Mouse (Mus musculus) forebrain, embryonic 15.5 days (tissue): Measurements from ENCODE around the gene Rasgrp1. TPM values are rescaled to one million over a fixed set of nuclear protein-coding genes. Genes with fewer than 3 reads are reported as not detected.

Experiments used
- ATAC-seq: fragments of 200-750 bp; cut with Nextera tagmentation; replicated peaks from 2 replicates; pipeline ENCODE4 v1.8.0; 2017; ENCODE audit warnings: mild to moderate bottlenecking, moderate TSS enrichment, moderate library complexity
- H3K27ac ChIP-seq: fragments of 300-500 bp; sonication (generic); replicated peaks from 2 replicates; pipeline ENCODE4 v1.5.1; 2015; ENCODE audit warnings: mild to moderate bottlenecking, inconsistent platforms
- H3K27me3 ChIP-seq: fragments of 300-500 bp; sonication (generic); 2 replicates; pipeline ENCODE4 v1.6.1; 2015; ENCODE audit warnings: inconsistent platforms
- H3K36me3 ChIP-seq: fragments of 300-500 bp; sonication (generic); 2 replicates; pipeline ENCODE4 v1.6.1; 2015; ENCODE audit warnings: mild to moderate bottlenecking, inconsistent platforms
- H3K4me1 ChIP-seq: fragments of 300-500 bp; sonication (generic); 2 replicates; pipeline ENCODE4 v1.6.1; 2015; ENCODE audit warnings: inconsistent platforms
- H3K4me2 ChIP-seq: fragments of 300-500 bp; sonication (generic); replicated peaks from 2 replicates; pipeline ENCODE4 v1.6.1; 2015; ENCODE audit warnings: mild to moderate bottlenecking, inconsistent platforms
- H3K4me3 ChIP-seq: fragments of 300-500 bp; sonication (generic); 2 replicates; pipeline ENCODE4 v1.5.1; 2015; ENCODE audit warnings: mild to moderate bottlenecking, inconsistent platforms
- H3K9ac ChIP-seq: fragments of 300-500 bp; sonication (generic); replicated peaks from 2 replicates; pipeline ENCODE4 v1.6.1; 2015; ENCODE audit warnings: mild to moderate bottlenecking, inconsistent platforms
- H3K9me3 ChIP-seq: fragments of 300-500 bp; sonication (generic); 2 replicates; pipeline ENCODE4 v1.6.1; 2016; ENCODE audit warnings: inconsistent platforms
- WGBS: fragments of 180-500 bp; shearing (Covaris S2); methylation state at CpG from one replicate; pipeline ENCODE4 v1.1.7; 2015; ENCODE audit warnings: mixed read lengths; 5-methylcytosine and 5-hydroxymethylcytosine counted together
- polyA plus RNA-seq: library from polyadenylated mRNA; unstranded; fragments of >200 nt; fragmentation: Nextera tagmentation; extraction: Ambion mirVana; gene quantifications from 2 replicates; pipeline ENCODE4 v1.2.1, GENCODE M21; 2015

The Rasgrp1 gene
- polyA plus RNA-seq, 1 experiment from 2014 or later, result 4.3 TPM

DNA sequence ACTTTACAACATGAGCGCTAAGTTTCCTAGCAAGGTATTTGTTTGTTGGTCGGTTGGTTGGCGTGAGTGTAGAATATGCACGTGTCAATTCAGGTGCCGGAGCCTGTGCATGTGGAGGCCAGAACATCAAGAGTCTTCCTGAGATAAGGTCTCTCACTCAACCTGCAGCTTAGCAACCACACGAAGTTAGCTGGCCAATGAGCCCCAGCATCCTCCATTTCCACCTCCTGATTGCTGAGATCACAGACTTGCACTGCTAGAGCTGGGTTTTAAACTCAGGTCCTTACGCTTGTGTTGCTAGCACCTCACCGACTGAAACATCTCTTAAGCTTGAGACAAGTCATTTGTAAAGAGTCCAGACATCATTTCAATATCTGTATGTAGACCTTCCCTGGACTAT is 20.4 kb downstream of the Rasgrp1 start:
- ATAC-seq, result no peak
- no peak overlapping the region for H3K9ac ChIP-seq
- no peaks in the 10 kb centered on the region for H3K36me3 ChIP-seq
- 89% methylated on average over 8 of the region's 8 CpGs for WGBS
- H3K4me1 ChIP-seq, result no peaks in the 10 kb centered on the region
- no peaks in the 10 kb centered on the region for H3K9me3 ChIP-seq
- no peak overlapping the region for H3K27ac ChIP-seq
- H3K27me3 ChIP-seq, result no peaks in the 10 kb centered on the region
- H3K4me3 ChIP-seq, result no peak overlapping the region
- no peak overlapping the region for H3K4me2 ChIP-seq

- no peaks in the 10 kb centered on the region for H3K36me3 ChIP-seq
- no peaks in the 10 kb centered on the region for H3K4me1 ChIP-seq
- no peak overlapping the region for H3K27ac ChIP-seq
- H3K27me3 ChIP-seq, result no peaks in the 10 kb centered on the region
- WGBS, result 83% methylated on average over 3 of the region's 3 CpGs
- no peak for ATAC-seq
- no peak overlapping the region for H3K4me3 ChIP-seq
- H3K4me2 ChIP-seq, result no peak overlapping the region
- no peaks in the 10 kb centered on the region for H3K9me3 ChIP-seq
- no peak overlapping the region for H3K9ac ChIP-seq
Observed at GRCm38 (mm10) chr2:117321231-117321630, 21.6 kb downstream of the Rasgrp1 start.

DNA sequence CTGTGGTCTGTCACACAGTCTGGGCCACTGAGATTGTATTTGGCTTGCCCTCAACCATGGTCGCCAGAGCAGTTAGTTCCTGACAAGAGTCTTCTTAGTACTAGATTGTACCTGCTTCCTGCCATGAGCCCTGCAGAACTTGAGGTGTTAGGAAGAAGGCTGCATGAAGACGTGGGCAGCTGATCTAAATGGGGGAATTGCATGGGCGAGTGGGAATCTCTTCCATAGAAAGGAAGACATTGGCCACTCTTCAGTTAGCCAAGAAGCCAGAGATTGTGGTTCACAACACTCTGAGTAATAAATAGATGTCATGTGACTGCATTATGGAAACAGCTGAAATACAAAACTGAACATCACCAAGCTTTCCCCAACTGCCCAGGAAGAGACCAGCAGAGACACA is 23.8 kb downstream of the Rasgrp1 start:
- ATAC-seq, result no peak
- 87% methylated on average over 3 of the region's 3 CpGs for WGBS
- H3K27me3 ChIP-seq, result no peaks in the 10 kb centered on the region

DNA sequence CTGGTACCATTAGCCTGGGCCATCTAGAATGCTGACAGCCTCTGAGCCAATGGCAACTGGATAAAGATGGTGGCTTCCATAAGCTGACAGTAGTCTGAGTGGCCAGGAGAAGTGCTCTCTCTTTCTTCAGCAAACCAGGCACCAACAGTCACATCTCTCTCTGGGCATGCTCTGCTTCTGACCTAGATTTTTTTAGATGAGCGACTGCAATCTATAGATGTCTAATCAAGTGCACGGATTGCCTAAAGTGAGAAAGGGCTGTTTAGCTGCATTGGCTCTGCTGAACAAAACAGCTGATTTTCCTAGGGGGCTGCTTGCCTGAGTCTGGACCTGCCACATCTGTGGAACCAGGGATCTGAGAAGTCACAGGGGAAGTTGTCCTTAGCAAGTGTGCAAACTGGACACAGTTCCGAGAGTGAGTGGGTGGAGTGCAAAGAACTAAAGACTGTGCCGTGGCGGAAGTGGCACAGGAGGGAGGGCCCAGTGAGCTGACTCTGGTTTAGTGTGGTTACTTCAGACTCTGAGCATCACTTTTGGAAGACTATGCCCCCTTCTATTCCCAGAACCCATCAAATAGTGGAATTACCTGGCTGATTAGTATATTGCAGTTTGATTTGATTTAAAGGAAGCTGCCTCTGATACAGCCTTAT is 29.1 kb downstream of the Rasgrp1 start:
- no peak overlapping the region for H3K4me3 ChIP-seq
- no peak overlapping the region for H3K9ac ChIP-seq
- H3K4me1 ChIP-seq, result peaks cover 7% of the 10 kb centered on the region
- no peak for ATAC-seq
- H3K9me3 ChIP-seq, result no peaks in the 10 kb centered on the region
- WGBS, result 59% methylated on average over 5 of the region's 5 CpGs
- no peak overlapping the region for H3K4me2 ChIP-seq
- no peaks in the 10 kb centered on the region for H3K36me3 ChIP-seq
- no peaks in the 10 kb centered on the region for H3K27me3 ChIP-seq
- 0 out of 2 replicates have a peak overlapping the region, but pooled peaks have one; percentile 13 for H3K27ac ChIP-seq

More for the DNA sequence above, 23.8 kb downstream of the Rasgrp1 start:
- H3K27ac ChIP-seq, result no peak overlapping the region
- no peaks in the 10 kb centered on the region for H3K9me3 ChIP-seq
- no peak overlapping the region for H3K4me3 ChIP-seq
- H3K4me2 ChIP-seq, result no peak overlapping the region
- no peaks in the 10 kb centered on the region for H3K36me3 ChIP-seq
- no peak overlapping the region for H3K9ac ChIP-seq
- H3K4me1 ChIP-seq, result no peaks in the 10 kb centered on the region

DNA sequence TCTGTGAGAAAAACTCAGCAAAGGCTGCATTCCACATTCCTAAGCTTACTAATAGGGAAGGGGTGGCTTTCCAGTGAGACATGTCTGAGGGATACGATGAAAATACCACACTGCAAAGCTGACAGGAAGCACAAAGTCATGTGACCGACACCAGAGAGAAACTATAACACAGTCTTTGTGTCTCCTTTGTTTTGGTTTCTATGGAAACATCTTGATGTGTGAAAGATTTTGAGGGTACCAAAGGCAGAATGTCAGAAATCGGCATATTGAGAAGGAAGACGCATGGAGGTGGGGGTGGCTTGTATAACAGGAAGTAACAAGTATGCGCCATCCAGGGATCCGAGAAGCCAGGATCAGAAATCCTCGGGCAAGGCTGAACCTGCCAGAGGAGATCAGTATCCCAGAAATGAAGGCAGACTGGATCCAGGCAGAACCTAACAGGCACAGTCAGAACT is 30.3 kb downstream of the Rasgrp1 start:
- peak; percentile 85 for ATAC-seq
- no peak overlapping the region for H3K4me2 ChIP-seq
- no peaks in the 10 kb centered on the region for H3K27me3 ChIP-seq
- peak overlapping the region; percentile 66 for H3K27ac ChIP-seq
- H3K9ac ChIP-seq, result no peak overlapping the region
- peaks cover 7% of the 10 kb centered on the region for H3K4me1 ChIP-seq
- no peaks in the 10 kb centered on the region for H3K9me3 ChIP-seq
- no peak overlapping the region for H3K4me3 ChIP-seq
- 47% methylated on average over 7 of the region's 7 CpGs for WGBS
- no peaks in the 10 kb centered on the region for H3K36me3 ChIP-seq

GRCm38 (mm10) chr2:117312030-117312429 is 30.8 kb downstream of the Rasgrp1 start:
- H3K36me3 ChIP-seq, result no peaks in the 10 kb centered on the region
- H3K27ac ChIP-seq, result peak overlapping the region; percentile 66
- H3K9ac ChIP-seq, result no peak overlapping the region
- H3K4me1 ChIP-seq, result peaks cover 7% of the 10 kb centered on the region
- WGBS, result 51% methylated on average over 2 of the region's 2 CpGs
- H3K9me3 ChIP-seq, result no peaks in the 10 kb centered on the region
- no peak; the same call in 1 of the 2 replicates for ATAC-seq
- no peak overlapping the region for H3K4me3 ChIP-seq
- no peaks in the 10 kb centered on the region for H3K27me3 ChIP-seq
- H3K4me2 ChIP-seq, result no peak overlapping the region

DNA sequence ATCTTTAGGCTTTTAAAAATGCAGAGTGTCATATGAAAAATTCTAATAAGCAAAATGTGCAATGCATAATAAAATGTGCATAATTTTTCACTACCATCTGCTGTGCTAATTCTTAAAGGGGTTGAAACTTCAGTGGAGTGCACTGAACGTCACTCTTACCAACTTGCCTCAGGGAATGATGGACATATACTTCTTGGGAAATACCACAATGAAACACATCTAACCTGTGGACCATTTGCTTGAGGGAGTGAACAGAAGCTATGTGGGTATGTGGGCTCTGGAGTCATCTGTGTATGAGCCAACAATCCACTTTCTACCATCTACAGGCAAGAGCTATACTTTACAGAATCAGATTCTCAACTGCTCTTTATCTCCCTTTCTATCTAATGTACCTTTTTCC is 31.5 kb downstream of the Rasgrp1 start:
- no peak overlapping the region for H3K27ac ChIP-seq
- ATAC-seq, result peak; percentile 39; the same call in 1 of the 2 replicates
- WGBS, result 49% methylated on average over 1 of the region's 1 CpGs
- H3K9ac ChIP-seq, result no peak overlapping the region
- H3K9me3 ChIP-seq, result no peaks in the 10 kb centered on the region
- H3K4me1 ChIP-seq, result peaks cover 7% of the 10 kb centered on the region
- no peaks in the 10 kb centered on the region for H3K36me3 ChIP-seq
- H3K27me3 ChIP-seq, result no peaks in the 10 kb centered on the region
- no peak overlapping the region for H3K4me3 ChIP-seq
- H3K4me2 ChIP-seq, result no peak overlapping the region

DNA sequence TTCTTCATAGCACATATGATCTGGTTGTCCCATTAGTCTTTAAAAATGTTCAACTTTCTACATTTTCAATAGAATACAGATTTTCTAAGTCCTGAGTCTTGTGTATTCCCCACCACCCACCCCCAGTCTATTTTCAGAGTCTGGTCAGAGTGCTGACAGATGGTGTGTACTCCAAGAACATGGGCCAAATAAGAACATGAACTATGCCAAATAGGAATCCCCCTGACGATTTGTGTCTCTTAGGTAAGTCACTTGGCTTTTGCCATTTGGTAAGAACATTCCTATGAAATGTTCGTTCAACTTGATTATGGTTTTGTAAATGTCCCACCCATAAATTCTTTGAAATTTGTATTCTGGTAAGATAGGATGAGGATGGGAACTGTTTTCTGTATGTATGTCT is 33.8 kb downstream of the Rasgrp1 start:
- Histone ChIP-seq H3K4me2 (no peak overlapping the region), H3K27ac (no peak overlapping the region), H3K4me3 (no peak overlapping the region), H3K9me3 (no peaks in the 10 kb centered on the region), H3K36me3 (no peaks in the 10 kb centered on the region), H3K4me1 (peaks cover 7% of the 10 kb centered on the region), H3K9ac (no peak overlapping the region), H3K27me3 (no peaks in the 10 kb centered on the region)
- 76% methylated on average over 2 of the region's 2 CpGs for WGBS
- no peak for ATAC-seq

GRCm38 (mm10) chr2:117307959-117308358 is 34.8 kb downstream of the Rasgrp1 start:
- Histone ChIP-seq H3K4me2 (no peak overlapping the region), H3K4me1 (peaks cover 7% of the 10 kb centered on the region), H3K4me3 (no peak overlapping the region), H3K9ac (no peak overlapping the region), H3K9me3 (no peaks in the 10 kb centered on the region), H3K36me3 (no peaks in the 10 kb centered on the region), H3K27me3 (no peaks in the 10 kb centered on the region), H3K27ac (no peak overlapping the region)
- 94% methylated on average over 3 of the region's 3 CpGs for WGBS
- ATAC-seq, result no peak

DNA sequence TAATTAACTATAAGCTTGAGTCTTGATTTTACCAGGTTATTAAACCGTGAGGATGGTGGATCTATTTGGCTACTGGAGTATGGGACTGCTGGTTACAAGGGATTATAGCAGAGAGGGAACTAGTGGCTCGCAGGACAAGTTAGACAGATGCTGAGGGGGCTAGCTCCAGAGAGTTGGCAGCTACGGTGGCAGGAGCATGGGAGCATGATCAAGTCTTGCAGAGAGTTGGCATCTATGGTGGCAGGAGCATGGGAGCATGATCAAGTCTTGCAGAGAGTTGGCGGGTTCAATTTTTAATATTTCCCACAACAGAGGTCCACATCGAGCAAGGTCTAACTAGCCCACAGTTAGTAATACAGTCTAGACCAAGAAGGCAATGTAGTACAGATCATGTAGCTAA is 37.9 kb downstream of the Rasgrp1 start:
- Histone ChIP-seq H3K9ac (no peak overlapping the region), H3K27me3 (no peaks in the 10 kb centered on the region), H3K9me3 (no peaks in the 10 kb centered on the region), H3K4me3 (no peak overlapping the region), H3K27ac (no peak overlapping the region), H3K4me1 (no peaks in the 10 kb centered on the region), H3K36me3 (no peaks in the 10 kb centered on the region), H3K4me2 (no peak overlapping the region)
- 90% methylated on average over 5 of the region's 5 CpGs for WGBS
- no peak for ATAC-seq

DNA sequence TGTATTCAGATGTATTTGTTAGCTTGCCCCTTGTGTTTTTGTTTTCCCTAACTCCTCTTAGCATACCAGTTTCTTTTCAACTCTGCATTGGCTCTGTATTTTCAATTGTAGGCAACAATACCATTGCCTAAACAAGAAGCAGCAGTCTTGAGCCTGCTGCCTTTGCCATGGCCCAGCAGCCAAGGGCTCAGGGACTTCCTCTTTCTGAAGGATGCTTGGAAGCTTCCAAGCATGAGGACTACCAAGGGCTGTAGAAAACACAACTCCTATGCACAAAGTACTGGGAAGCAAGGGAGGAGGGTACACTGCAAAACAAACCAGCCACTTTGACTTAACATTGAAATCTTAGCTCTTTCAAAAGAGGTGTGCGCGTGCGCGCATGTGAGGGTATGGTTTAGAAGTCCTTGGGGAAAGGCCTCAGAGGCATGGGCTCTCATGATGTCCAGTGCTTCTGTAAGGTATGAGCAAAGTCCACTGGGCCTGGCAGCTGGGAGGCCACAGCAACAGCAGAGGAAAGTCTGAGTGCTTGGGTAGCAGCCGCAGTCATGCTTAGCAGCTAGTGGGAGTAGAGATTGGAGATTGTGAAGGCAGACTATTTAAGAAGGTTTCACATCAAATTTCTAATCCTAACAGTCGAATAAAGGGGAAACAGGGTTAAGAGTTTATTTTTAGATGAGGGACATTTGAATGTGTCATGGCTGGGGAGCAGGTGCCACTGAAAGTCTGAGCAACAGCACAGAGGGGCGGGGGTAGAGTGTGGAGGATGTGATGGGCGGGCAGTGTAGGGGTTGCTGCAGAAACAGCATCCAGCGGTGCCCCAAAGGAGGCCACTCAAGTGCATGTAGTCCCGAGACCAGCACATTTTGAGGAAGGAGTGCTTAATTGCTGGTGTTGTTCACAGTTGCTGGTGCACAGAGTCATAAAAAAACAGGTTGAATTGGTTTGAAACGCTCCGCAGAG is 39.1 kb downstream of the Rasgrp1 start:
- no peak for ATAC-seq
- Histone ChIP-seq H3K4me1 (no peaks in the 10 kb centered on the region), H3K9ac (no peak overlapping the region), H3K9me3 (no peaks in the 10 kb centered on the region), H3K4me3 (no peak overlapping the region), H3K36me3 (no peaks in the 10 kb centered on the region), H3K4me2 (no peak overlapping the region), H3K27ac (no peak overlapping the region), H3K27me3 (no peaks in the 10 kb centered on the region)
- 92% methylated on average over 12 of the region's 12 CpGs for WGBS
